Mouse (Mus musculus) naive thymus-derived CD4-positive, alpha-beta T cell, adult 2 months (primary cell): Measurements from ENCODE around the gene Bag6.
"Not testable (repeated sequence)": the region's sequence is repeated elsewhere in the genome, so short reads cannot be mapped to it uniquely, and the experiment has no call there.

Experiments used
- DNase-seq: peaks from one replicate; pipeline ENCODE4 v3.0.0-alpha.2; 2011; ENCODE audit warnings: low read depth

Gene Bag6

GRCm38 (mm10) chr17:35111774-35112173, 23.2 kb upstream of the Bag6 start:
- no peak for DNase-seq

- peak; percentile 73 for DNase-seq
These were observed 19.6 kb upstream of the Bag6 start, which contains the start of gene Ly6g5b for GRCm38 (mm10) chr17:35115046-35116019. Gene Ly6g5b, minus strand, starts transcription at chr17:35115428.

- no peak for DNase-seq
These were observed 14.2 kb upstream of the Bag6 start for GRCm38 (mm10) chr17:35120745-35121142.

- DNase-seq: peak; percentile 97
These were observed 13.7 kb upstream of the Bag6 start, which contains the start of gene Gpank1 for GRCm38 (mm10) chr17:35121143-35121799. Gene Gpank1, plus strand, starts transcription at chr17:35121455.

GRCm38 (mm10) chr17:35121871-35122303, 13.1 kb upstream of the Bag6 start, which contains the start of gene Csnk2b:
Gene Csnk2b, minus strand, starts transcription at chr17:35122053.
- peak; percentile 71 for DNase-seq

GRCm38 (mm10) chr17:35123287-35123686, 11.7 kb upstream of the Bag6 start:
- not testable (repeated sequence) for DNase-seq

GRCm38 (mm10) chr17:35124261-35124896, 10.6 kb upstream of the Bag6 start:
- not testable (repeated sequence) for DNase-seq

- no peak for DNase-seq
These were observed 9.9 kb upstream of the Bag6 start for GRCm38 (mm10) chr17:35125081-35125480.

- DNase-seq: no peak
These were observed 9.4 kb upstream of the Bag6 start for GRCm38 (mm10) chr17:35125578-35125977.

GRCm38 (mm10) chr17:35126206-35126611, 8.8 kb upstream of the Bag6 start, which contains the start of gene D17H6S53E:
Gene D17H6S53E, plus strand, starts transcription at chr17:35126373.
- peak; percentile 82 for DNase-seq

GRCm38 (mm10) chr17:35127017-35127416, 8.0 kb upstream of the Bag6 start:
- no peak for DNase-seq

- no peak for DNase-seq
These were observed 6.0 kb upstream of the Bag6 start for GRCm38 (mm10) chr17:35128996-35129395.

GRCm38 (mm10) chr17:35131038-35131437, 3.9 kb upstream of the Bag6 start:
- DNase-seq: no peak

- DNase-seq: no peak
These were observed 3.3 kb upstream of the Bag6 start, which contains the start of gene Apom for GRCm38 (mm10) chr17:35131500-35132173. Gene Apom, minus strand, starts transcription at chr17:35132050.

- no peak for DNase-seq
These were observed 2.8 kb upstream of the Bag6 start for GRCm38 (mm10) chr17:35132174-35132560.

- DNase-seq: no peak
These were observed 1.5 kb upstream of the Bag6 start for GRCm38 (mm10) chr17:35133517-35133916.

- no peak for DNase-seq
These were observed 778 bp downstream of the Bag6 start for GRCm38 (mm10) chr17:35135591-35136320.

- DNase-seq: no peak
These were observed 4.3 kb downstream of the Bag6 start for GRCm38 (mm10) chr17:35139269-35139668.

GRCm38 (mm10) chr17:35140490-35140996, 5.6 kb downstream of the Bag6 start:
- DNase-seq: no peak

GRCm38 (mm10) chr17:35141971-35142370, 7.0 kb downstream of the Bag6 start:
- DNase-seq: no peak

- DNase-seq: no peak
These were observed 11.2 kb downstream of the Bag6 start for GRCm38 (mm10) chr17:35146139-35146538.
